Mouse (Mus musculus) CH12F3 (cell line): ENCODE measurements around the gene Kdm4b.

Experiments
- in situ Hi-C: fragments of 300-500 bp; cut with MboI; formaldehyde crosslinking; loops from 2 replicates; pipeline ENCODE4 v1.14.3; 2020; ENCODE audit warnings: low sequenced_read_pairs

The Kdm4b gene

GRCm38 (mm10) chr17:56381183-56381582, 55.3 kb downstream of the Kdm4b start:
- in situ Hi-C loops = no loop called here

- in situ Hi-C loops = no loop called here
Observed at GRCm38 (mm10) chr17:56382997-56383396, 57.1 kb downstream of the Kdm4b start.

- in situ Hi-C loops = no loop called here
Observed at GRCm38 (mm10) chr17:56384903-56385302, 59.0 kb downstream of the Kdm4b start.

GRCm38 (mm10) chr17:56387612-56388011, 61.8 kb downstream of the Kdm4b start:
- in situ Hi-C loops = no loop called here

- in situ Hi-C loops = no loop called here
Observed at GRCm38 (mm10) chr17:56393238-56393637, 67.4 kb downstream of the Kdm4b start.

GRCm38 (mm10) chr17:56393889-56394288, 68.0 kb downstream of the Kdm4b start:
- in situ Hi-C loops = no loop called here

- in situ Hi-C loops = no loop called here
Observed at GRCm38 (mm10) chr17:56396051-56396450, 70.2 kb downstream of the Kdm4b start.

- in situ Hi-C loops = no loop called here
Observed at GRCm38 (mm10) chr17:56400221-56400620, 74.4 kb downstream of the Kdm4b start.

- in situ Hi-C loops = no loop called here
Observed at GRCm38 (mm10) chr17:56401051-56401521, 75.2 kb downstream of the Kdm4b start.

- in situ Hi-C loops = no loop called here
Observed at GRCm38 (mm10) chr17:56405341-56405740, 79.5 kb downstream of the Kdm4b start.

GRCm38 (mm10) chr17:56405856-56406840, 80.3 kb downstream of the Kdm4b start:
- in situ Hi-C loops = no loop called here

- in situ Hi-C loops = no loop called here
Observed at GRCm38 (mm10) chr17:56406878-56407277, 81.0 kb downstream of the Kdm4b start.

- in situ Hi-C loops = no loop called here
Observed at GRCm38 (mm10) chr17:56407379-56407778, 81.5 kb downstream of the Kdm4b start.

- in situ Hi-C loops = no loop called here
Observed at GRCm38 (mm10) chr17:56408965-56409625, 83.2 kb downstream of the Kdm4b start.

GRCm38 (mm10) chr17:56409759-56410158, 83.9 kb downstream of the Kdm4b start:
- in situ Hi-C loops = no loop called here

- in situ Hi-C loops = no loop called here
Observed at GRCm38 (mm10) chr17:56411437-56411836, 85.6 kb downstream of the Kdm4b start.

- in situ Hi-C loops = no loop called here
Observed at GRCm38 (mm10) chr17:56413113-56413512, 87.3 kb downstream of the Kdm4b start.

- in situ Hi-C loops = no loop called here
Observed at GRCm38 (mm10) chr17:56414785-56415184, 88.9 kb downstream of the Kdm4b start.

- in situ Hi-C loops = no loop called here
Observed at GRCm38 (mm10) chr17:56418304-56418703, 92.4 kb downstream of the Kdm4b start.

- in situ Hi-C loops = no loop called here
Observed at GRCm38 (mm10) chr17:56420022-56420421, 94.2 kb downstream of the Kdm4b start.

- in situ Hi-C loops = no loop called here
Observed at GRCm38 (mm10) chr17:56424726-56425583, 99.1 kb downstream of the Kdm4b start.
